Mouse (Mus musculus) embryonic fibroblast, embryonic 13.5 days (primary cell): ENCODE measurements at regions not wholly inside any gene's neighbourhood (a gene's known extent, or its start where the extent isn't known, plus 50 kb on each side); places are given as distances from the start of the nearest gene placed in this dataset.

Experiments
- CTCF ChIP-seq: IDR thresholded peaks from 2 replicates; pipeline ENCODE4 v1.5.1; 2011; ENCODE audit warnings: mild to moderate bottlenecking, control low read depth, low read length, moderate library complexity, borderline replicate concordance; ENCODE audit not compliant: insufficient read depth
- POLR2A ChIP-seq: IDR thresholded peaks from 2 replicates; pipeline ENCODE4 v1.6.1; 2011; ENCODE audit warnings: low read depth, mild to moderate bottlenecking, control low read depth, low read length, moderate library complexity

GRCm38 (mm10) chr12:71607966-71608365 lies 222.9 kb upstream of the Daam1 start:
- TF ChIP-seq CTCF: no peak
- TF ChIP-seq POLR2A: no peak
